Mouse (Mus musculus): ENCODE results near the gene Zdhhc1.

- TF ChIP-seq MAFK (IDR thresholded peaks at IDR 0.05; ENCODE audit: insufficient read depth, low read depth, low read length) = no peak
- no peak for TF ChIP-seq CHD2 (IDR thresholded peaks at IDR 0.05; ENCODE audit: low read depth, low read length)
- no peak for TF ChIP-seq ZNF384 (IDR thresholded peaks at IDR 0.05; ENCODE audit: low read depth, low read length)
- TF ChIP-seq ZC3H11A (IDR thresholded peaks at IDR 0.05; ENCODE audit: borderline replicate concordance, low read depth, low read length) = no peak
Measured at GRCm38 (mm10) chr8:105542032-105542656, 45.4 kb upstream of the Zdhhc1 start.

Measured in ES-E14 (cell line).